Mouse (Mus musculus) heart, postnatal 0 days (tissue): ENCODE results near the gene Teddm1b.
"Not testable (repeated sequence)": the region's sequence is repeated elsewhere in the genome, so short reads cannot be mapped to it uniquely, and the experiment has no call there.

ENCODE experiments used
- CTCF ChIP-seq: IDR thresholded peaks from 2 replicates; pipeline ENCODE4 v1.5.1; 2016; ENCODE audit warnings: antibody characterized with exemption, control low read depth, low read depth
- EP300 ChIP-seq: IDR thresholded peaks from 2 replicates; pipeline ENCODE4 v1.6.1; 2016; ENCODE audit warnings: antibody characterized with exemption, low read depth

DNA sequence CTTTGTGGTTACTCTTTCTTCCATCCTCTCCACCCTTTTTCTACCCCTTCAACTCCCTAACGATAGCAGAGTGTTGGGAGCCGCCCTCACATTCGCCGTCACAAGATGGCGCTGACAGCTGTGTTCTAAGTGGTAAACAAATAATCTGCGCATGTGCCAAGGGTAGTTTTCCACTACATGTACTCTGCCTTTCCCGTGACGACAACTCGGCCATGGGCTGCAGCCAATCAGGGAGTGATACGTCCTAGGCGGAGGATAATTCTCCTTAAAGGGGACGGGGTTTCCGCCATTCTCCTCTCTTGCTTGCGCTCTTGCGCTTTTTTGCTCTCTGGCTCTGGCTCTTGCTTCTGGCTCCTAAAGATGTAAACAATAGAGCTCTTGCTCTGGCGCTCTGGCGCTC lies 6.2 kb downstream of the Teddm1b start:
- TF ChIP-seq CTCF, EP300: not testable (repeated sequence)
